Mouse (Mus musculus) hindbrain, embryonic 10.5 days (tissue): ENCODE results near the gene Pstk. TPM values are rescaled to one million over a fixed set of nuclear protein-coding genes. Genes with fewer than 3 reads are reported as not detected.
A peak's percentile ranks its signal among the peaks of the same experiment; 100 is the strongest.

Source experiments
- DNase-seq: peaks from one replicate; pipeline ENCODE4 v3.0.0-alpha.2; 2017; ENCODE audit warnings: low spot score
- H3K27ac ChIP-seq: fragments of 300-500 bp; sonication (generic); 2 replicates; pipeline ENCODE4 v1.5.1; 2016; ENCODE audit warnings: mild to moderate bottlenecking, moderate library complexity
- H3K27me3 ChIP-seq: fragments of 300-500 bp; sonication (generic); 2 replicates; pipeline ENCODE4 v1.6.1; 2016; ENCODE audit warnings: mild to moderate bottlenecking; ENCODE audit not compliant: poor library complexity, insufficient read depth, severe bottlenecking
- H3K36me3 ChIP-seq: fragments of 300-500 bp; sonication (generic); 2 replicates; pipeline ENCODE4 v1.6.1; 2016; ENCODE audit warnings: mild to moderate bottlenecking, moderate library complexity
- H3K4me1 ChIP-seq: fragments of 300-500 bp; sonication (generic); replicated peaks from 2 replicates; pipeline ENCODE4 v1.6.1; 2016; ENCODE audit warnings: mild to moderate bottlenecking
- H3K4me3 ChIP-seq: fragments of 300-500 bp; sonication (generic); 2 replicates; pipeline ENCODE4 v1.5.1; 2016; ENCODE audit warnings: mild to moderate bottlenecking, moderate library complexity
- H3K9me3 ChIP-seq: fragments of 300-500 bp; sonication (generic); 2 replicates; pipeline ENCODE4 v1.6.1; 2016; ENCODE audit warnings: mild to moderate bottlenecking, moderate library complexity
- WGBS: fragments of 180-500 bp; shearing (Covaris S2); methylation state at CpG from one replicate; pipeline ENCODE4 v1.1.7; 2016; 5-methylcytosine and 5-hydroxymethylcytosine counted together
- polyA plus RNA-seq: library from polyadenylated mRNA; unstranded; fragments of >200 nt; fragmentation: Nextera tagmentation; extraction: Ambion mirVana; gene quantifications from 2 replicates; pipeline ENCODE4 v1.2.1, GENCODE M21; 2016

Gene Pstk
- polyA plus RNA-seq, 1 experiment from 2014 or later, result 68.1 TPM

DNA sequence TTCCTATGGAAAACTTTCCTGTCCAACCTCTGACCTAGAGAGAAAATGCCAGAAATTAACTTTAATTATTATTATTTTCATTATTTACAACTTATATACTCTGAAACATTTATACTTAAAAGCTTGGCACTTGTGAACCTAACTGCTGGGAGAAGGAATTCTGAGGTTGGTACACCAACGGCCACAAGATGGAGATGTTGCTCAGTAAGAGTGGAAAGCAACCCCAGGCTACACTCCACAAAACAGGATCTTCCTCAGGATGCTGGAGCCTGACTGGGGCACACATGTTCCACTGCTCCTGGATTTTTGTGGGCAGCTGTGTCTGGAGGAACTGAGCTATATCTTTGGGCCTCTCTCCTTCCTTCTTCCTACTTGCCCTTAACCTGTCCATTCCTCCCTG, 61.3 kb downstream of the Pstk start:
- H3K4me1 ChIP-seq, result no peaks in the 10 kb centered on the region
- H3K27me3 ChIP-seq, result no peaks in the 10 kb centered on the region
- no peak overlapping the region for H3K4me3 ChIP-seq
- DNase-seq, result peak; percentile 43
- 29% methylated on average over 1 of the region's 1 CpGs for WGBS
- H3K36me3 ChIP-seq, result peaks cover 12% of the 10 kb centered on the region
- no peak overlapping the region for H3K27ac ChIP-seq
- no peaks in the 10 kb centered on the region for H3K9me3 ChIP-seq

DNA sequence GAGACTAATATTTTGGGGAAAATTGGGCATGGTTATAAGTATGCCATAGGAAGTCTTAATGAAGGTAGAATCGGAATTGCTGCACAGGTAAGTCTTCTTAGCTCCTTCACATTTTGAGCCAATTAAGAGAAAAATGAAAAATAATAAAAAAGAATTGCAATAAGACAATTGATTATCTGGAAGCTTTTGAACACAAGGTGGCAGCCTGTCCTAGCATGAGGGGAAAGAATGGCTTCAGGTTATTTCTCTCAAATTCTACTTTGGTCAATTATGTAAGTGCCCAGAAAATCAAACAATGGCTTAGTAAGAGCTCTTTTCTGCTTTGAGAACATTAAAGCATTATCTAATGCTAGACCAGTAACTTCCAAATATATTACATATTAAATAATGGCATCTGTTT, 63.3 kb downstream of the Pstk start:
- Histone ChIP-seq H3K27ac (no peak overlapping the region), H3K9me3 (no peaks in the 10 kb centered on the region), H3K27me3 (no peaks in the 10 kb centered on the region), H3K4me3 (no peak overlapping the region), H3K4me1 (no peaks in the 10 kb centered on the region), H3K36me3 (peaks cover 7% of the 10 kb centered on the region)
- DNase-seq, result no peak
- WGBS, result 83% methylated on average over 1 of the region's 1 CpGs

DNA sequence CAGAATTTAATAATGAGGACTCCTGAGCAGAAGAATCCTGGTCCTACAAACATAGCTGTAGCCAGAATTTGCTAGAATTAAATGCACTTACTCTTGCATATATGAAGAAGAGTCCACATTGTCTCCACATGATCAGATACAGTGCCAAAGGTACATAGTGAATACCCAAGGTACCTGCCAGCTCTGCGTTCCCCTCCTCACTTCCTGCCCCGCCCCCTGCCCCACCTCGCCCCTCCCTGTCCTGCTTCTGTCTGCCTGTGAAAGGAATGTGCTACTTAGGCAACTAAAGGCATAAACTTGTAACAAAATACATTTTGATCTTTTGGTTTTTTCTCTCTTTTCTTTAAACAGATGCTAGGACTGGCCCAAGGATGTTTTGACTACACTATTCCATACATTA, 66.1 kb downstream of the Pstk start:
- 58% methylated on average over 3 of the region's 3 CpGs for WGBS
- Histone ChIP-seq H3K27me3 (no peaks in the 10 kb centered on the region), H3K36me3 (peaks cover 6% of the 10 kb centered on the region; the same call in 1 of the 2 replicates), H3K27ac (no peak overlapping the region), H3K4me1 (no peaks in the 10 kb centered on the region), H3K4me3 (no peak overlapping the region), H3K9me3 (no peaks in the 10 kb centered on the region)
- no peak for DNase-seq

Other genes starting within 250 kb of the Pstk start
- not detected in 2 replicates for gene 4933402N03Rik, start 224.8 kb upstream of the Pstk start, polyA plus RNA-seq
- 0.02 TPM in 1 of 2 replicates, not detected in the other for gene 5430419D17Rik, start 196.7 kb upstream of the Pstk start, polyA plus RNA-seq
- not detected in 2 replicates for gene Cuzd1, start 48.8 kb upstream of the Pstk start, polyA plus RNA-seq
- not detected in 2 replicates for gene Fam24b, start 41.6 kb upstream of the Pstk start, polyA plus RNA-seq
- not detected in 2 replicates for gene Fam24a, start 37.3 kb upstream of the Pstk start, polyA plus RNA-seq
- 20.8 and 21.5 TPM in 2 replicates for gene 2310057M21Rik, start 8.4 kb upstream of the Pstk start, polyA plus RNA-seq
- 15.2 and 16.3 TPM in 2 replicates for gene Ikzf5, start 39.4 kb downstream of the Pstk start, polyA plus RNA-seq
- 63.0 and 68.4 TPM in 2 replicates for gene Acadsb, start 39.5 kb downstream of the Pstk start, polyA plus RNA-seq
- gene Hmx3, start 171.7 kb downstream of the Pstk start, polyA plus RNA-seq, result 0.61 and 0.93 TPM in 2 replicates
- gene Hmx2, start 177.6 kb downstream of the Pstk start, polyA plus RNA-seq, result 0.91 and 1.2 TPM in 2 replicates
- 306 and 322 TPM in 2 replicates for gene Bub3, start 189.1 kb downstream of the Pstk start, polyA plus RNA-seq